Mouse (Mus musculus) common myeloid progenitor, adult 5-6 weeks (primary cell): Measurements from ENCODE around the gene Cenpq. TPM values are rescaled to one million over a fixed set of nuclear protein-coding genes. Genes with fewer than 3 reads are reported as not detected.

ENCODE experiments used
- ATAC-seq: replicated peaks from 2 replicates; pipeline ENCODE4 v1.8.0; 2016; ENCODE audit warnings: low read depth, mild to moderate bottlenecking, moderate TSS enrichment, inconsistent platforms; ENCODE audit not compliant: poor library complexity, severe bottlenecking
- total RNA-seq: library from RNA; stranded (forward); fragments of 200-1000, 187-1606 nt; gene quantifications from 2 replicates; pipeline ENCODE4 v1.2.3, GENCODE M21; 2017

The Cenpq gene
- total RNA-seq, result 59.5 and 60.1 TPM in 2 replicates

DNA sequence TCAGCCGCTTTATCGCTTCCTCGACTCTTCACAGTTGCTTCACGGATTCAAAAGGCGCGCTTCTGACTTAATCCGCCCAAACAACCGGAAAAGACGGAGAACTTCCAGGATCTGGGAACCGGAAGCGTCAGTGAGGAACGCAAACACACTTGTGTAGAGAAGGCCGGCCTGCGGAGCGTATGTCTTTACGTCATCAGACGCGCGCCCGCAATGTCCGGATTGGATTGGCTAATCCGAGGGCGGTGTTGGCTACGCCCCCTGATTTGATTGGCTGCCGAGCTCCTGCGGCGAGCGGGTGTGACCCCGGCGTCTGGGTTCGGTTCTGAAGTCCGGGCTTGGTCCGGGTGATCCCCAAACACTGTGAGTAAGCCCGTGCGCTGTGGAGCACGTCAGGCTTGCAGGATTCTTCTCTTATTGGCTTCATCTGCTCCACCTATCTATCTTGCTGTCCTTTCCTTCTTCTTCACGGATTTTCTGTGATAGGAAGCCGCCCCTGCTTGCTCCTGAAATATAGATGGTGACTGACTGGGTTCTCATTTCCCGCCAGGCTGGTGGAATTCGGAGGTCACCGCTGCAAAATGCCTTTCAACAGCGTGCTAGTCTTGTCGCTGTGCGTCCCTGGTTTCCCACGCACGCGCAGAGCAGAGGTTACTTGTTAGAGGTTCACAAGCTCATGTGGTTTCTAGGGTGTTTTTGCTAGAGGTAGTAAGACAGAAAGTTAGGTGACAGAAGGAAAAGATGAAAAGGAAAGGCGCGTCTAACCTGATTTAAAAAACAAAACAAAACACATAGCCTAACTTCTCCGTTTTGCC is at the start of gene Cenpq, which contains the start of gene Mut:
Gene Cenpq (minus strand): TSS at position 628 of the 812 bp plus-strand sequence.
Gene Mut (plus strand): TSS at position 266 of the 812 bp plus-strand sequence.
- ATAC-seq, result peak; percentile 98

DNA sequence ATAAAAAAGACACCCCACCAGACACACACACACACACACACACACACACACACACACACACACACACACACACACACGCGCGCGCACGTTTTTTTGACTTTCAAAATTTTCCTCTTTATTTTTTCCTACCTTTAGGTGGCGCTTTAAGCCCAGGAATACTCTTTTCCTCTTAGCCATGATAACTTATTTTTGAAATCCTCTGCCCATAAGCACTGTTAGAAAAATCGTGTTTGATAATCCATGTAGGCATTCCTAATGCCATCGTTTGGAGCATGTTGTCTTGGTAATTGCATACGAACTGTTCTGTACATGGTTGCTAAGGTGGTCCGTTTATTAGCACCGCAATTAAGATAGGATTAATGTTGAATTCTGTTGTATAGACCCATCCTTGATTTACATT is 43.1 kb upstream of the Cenpq start:
- ATAC-seq, result no peak

DNA sequence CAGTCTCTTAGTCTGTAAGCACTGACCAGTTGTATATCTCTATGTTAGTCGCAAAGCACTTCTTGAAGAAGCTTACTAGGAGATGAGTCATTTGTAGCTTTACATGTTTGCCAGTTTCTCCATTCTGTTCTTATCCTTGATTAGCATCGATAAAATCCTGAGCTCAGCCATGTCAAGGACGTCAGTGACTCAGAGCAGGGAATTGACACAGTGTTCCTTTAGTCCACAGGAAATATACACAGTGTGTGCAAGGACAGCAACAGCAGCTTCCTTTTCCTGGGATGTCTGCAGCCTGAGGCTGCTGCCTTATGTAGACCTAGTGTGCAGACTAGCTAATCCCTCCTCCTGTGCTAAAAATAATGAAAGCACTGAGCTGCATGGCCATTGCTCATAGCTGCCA is 13.7 kb upstream of the Cenpq start:
- ATAC-seq, result no peak

DNA sequence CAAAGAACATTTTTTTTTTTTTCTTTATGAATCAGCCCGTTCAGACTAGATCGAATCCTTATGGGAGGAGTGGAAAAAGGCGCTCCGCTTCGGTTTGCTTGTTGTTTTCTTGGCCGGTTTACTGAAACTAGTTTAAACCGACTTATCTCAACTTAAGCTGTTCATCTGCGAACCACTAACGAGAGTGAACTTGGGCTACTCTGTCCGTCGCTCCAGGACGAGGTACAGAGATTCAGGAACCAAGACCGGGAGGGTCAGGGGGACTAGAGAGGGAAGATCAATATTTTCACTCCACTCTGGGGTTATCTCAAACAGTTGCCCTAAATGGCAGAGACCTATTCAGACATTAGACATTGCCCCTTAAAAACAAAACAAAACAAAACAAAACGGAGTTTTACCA is 862 bp downstream of the Cenpq start:
- peak; percentile 26; the same call in 1 of the 2 replicates for ATAC-seq

DNA sequence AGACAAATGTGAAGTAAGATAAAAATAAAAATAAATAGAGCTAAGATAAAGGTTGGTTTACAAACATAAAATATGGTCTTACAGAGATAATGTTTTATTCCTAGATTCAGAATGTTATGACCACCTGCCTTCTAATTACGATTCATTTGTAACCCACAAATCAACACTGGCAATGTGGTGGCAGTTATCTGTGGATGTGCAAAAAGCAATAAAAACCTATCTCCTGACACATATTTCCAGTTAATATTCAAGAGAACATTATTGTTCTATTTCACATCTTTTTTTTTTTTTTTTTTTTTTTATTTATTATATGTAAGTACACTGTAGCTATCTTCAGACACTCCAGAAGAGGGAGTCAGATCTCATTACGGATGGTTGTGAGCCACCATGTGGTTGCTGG is 19.3 kb downstream of the Cenpq start:
- no peak for ATAC-seq

DNA sequence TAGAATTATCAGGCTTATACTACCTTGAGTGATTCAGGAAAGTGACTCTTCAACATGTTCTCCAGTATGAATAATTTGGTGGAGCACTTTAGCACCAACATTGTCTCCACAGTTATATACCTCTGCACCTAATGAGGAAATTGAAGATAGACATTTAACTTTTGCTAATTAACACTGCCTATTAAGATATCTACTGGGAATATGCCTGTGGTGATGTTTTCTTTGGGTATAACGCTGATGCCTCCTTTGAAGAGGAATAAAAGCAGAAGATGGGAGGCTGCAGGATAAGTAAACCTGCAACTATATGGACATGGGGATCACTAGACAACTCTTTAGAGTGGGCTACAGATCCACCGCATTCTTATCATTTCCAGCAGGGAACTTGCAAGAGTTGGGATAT is 20.6 kb downstream of the Cenpq start, which contains the start of gene Glyatl3:
Gene Glyatl3 (minus strand): TSS at position 101 of the 400 bp plus-strand sequence.
- ATAC-seq, result no peak

DNA sequence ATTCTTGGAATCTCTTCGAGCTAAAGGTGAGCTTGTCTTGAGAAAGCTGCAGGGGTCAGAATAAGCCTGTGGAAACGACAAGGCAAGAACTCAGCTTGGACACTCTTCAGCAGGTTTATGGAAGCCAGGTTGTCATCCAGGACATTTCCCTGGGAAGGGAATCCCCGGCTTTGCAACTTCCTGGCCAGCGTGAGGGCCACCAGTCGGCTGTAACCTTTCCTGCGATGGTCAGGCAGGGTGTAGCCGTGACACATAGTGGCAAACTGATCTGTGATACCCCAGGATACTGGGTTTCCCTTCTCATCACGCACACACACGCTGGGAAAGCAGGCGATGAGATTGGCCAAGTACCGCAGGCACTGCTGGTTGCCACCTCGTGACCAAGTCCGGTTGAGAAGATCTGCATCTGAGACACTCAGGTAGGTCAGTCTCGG is 30.1 kb downstream of the Cenpq start:
- peak; percentile 28; the same call in 1 of the 2 replicates for ATAC-seq

- ATAC-seq, result no peak
Observed at GRCm38 (mm10) chr17:40904056-40904597, 30.7 kb downstream of the Cenpq start.

DNA sequence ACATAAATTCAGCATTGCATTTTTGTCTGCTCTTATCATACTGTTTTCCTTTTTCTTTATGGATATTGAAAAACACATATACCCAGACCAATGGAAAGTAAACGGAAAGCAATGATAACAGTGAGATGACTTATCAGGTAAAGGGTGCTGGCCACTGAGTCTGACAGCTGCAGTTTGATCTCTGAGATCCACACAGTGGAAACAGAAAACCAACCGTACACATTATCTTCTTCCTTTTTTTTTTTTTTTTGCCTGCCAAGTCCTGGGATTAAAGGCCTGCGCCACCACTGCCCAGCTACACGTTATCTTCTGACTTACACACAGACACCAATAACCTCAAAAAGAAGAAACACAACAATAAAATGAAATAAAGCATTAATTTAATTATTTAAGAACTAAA is 31.5 kb downstream of the Cenpq start:
- peak; percentile 65 for ATAC-seq

- ATAC-seq, result no peak
Observed at GRCm38 (mm10) chr17:40899783-40900363, 35.0 kb downstream of the Cenpq start.

- peak; percentile 92 for ATAC-seq
Observed at GRCm38 (mm10) chr17:40896863-40897262, 38.0 kb downstream of the Cenpq start.

- peak; percentile 73 for ATAC-seq
Observed at GRCm38 (mm10) chr17:40887849-40888536, 46.9 kb downstream of the Cenpq start.

DNA sequence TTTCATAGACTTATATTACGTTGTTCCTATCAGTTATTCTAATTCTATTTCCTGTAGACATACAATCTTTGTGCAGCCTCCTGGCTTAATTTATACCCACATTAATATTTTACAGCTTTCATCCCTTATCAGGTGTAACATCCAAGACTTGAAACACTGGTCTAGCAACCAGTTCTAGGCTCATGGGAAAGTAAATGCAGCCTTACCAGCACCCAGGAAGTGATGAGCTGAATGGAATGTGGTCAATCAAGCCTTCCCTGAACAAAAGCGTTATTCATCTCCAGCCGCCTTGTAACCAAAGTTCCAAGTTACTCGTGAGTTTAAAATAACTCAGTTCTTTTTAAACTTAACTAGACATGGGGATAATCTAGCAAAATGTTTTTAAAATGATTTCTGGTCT is 49.7 kb downstream of the Cenpq start:
- ATAC-seq, result no peak

GRCm38 (mm10) chr17:40882172-40882571 is 52.7 kb downstream of the Cenpq start:
- ATAC-seq, result no peak

DNA sequence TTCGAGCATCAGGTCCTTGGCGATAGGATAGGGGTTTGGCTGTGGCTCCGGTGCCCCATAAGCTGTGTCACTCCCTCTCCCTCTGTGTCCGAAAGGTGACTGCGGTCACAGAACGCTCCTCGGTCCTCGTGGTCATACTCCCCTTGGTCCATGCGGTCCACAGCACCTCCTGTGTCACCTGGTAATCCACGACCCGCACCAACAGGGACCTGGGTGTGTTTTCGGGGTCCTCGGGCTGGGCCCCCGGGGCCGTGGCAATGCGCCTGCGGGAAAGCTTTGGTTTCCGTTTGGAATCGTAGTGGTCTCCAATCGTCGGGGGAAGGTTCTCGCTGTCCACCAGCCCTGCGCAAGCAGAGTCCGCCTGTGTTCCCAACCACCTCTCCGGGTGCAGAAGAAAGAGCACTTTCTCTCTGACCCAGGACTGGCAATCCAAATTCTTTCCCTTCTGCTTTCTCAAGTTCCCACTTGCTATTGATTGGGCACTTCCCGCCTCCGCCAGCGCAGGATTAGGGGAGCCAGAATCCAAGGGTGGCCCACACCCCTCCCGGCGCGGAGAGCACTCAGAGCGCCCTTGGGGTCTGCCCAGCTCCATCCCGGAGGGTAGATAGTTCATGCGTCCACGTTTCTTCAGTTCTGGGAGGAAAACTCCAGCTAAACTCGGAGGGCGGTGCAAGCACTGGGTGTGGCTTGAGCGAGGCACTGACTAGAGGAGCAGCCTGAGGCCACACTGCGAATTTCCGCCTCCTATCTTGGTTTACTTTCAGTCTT is 54.7 kb downstream of the Cenpq start, which contains the start of gene 9130008F23Rik:
Gene 9130008F23Rik (minus strand): TSS at position 636 of the 768 bp plus-strand sequence.
- ATAC-seq, result peak; percentile 71

- peak; percentile 29; the same call in 1 of the 2 replicates for ATAC-seq
Observed at GRCm38 (mm10) chr17:40879528-40879923, 55.3 kb downstream of the Cenpq start.

- no peak for ATAC-seq
Observed at GRCm38 (mm10) chr17:40877741-40878140, 57.1 kb downstream of the Cenpq start.

DNA sequence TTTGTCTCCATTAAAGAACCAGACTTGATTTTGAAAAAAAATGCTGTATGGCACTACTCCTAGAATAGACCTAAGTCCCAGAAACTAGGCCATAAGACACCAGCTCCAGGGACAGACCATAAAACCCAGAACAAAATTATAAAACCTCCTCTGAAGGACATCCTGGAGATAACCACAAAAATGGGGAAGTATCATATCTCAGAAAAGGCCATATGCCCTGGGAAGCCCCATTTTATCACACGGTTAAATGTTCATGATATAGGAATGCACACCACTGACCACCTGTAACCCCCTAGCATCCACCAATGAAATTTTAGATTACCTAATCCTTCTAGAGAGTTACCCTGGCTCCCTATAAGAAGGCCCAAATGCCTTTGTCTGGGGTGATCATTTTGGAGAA is 59.3 kb downstream of the Cenpq start:
- ATAC-seq, result peak; percentile 48

DNA sequence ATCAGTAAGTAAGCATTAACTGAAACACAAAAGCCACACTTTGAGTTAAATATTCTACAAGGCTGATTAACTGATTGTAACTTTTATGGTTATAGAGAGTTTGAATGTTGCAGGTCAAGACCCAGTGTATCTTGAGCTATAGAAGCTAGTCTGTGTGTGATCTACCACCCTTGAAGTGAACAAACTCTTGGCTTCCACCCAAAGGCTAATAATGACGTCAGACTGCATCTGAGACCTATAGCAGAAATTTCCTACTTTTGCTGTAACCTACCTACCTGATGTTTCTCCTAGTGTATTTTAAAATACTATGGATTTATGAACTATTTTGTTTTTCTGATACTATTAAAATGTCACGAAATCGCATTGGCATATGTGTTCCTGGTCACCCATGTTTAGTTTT is 60.1 kb downstream of the Cenpq start:
- no peak for ATAC-seq

GRCm38 (mm10) chr17:40873582-40874011 is 61.2 kb downstream of the Cenpq start:
- ATAC-seq, result no peak
